Mouse (Mus musculus) bone marrow macrophage, adult 2 months (primary cell): ENCODE measurements around the gene Wdr53. TPM values are rescaled to one million over a fixed set of nuclear protein-coding genes. Genes with fewer than 3 reads are reported as not detected.
A peak's percentile ranks its signal among the peaks of the same experiment; 100 is the strongest.
"Not testable (repeated sequence)": the region's sequence is repeated elsewhere in the genome, so short reads cannot be mapped to it uniquely, and the experiment has no call there.

Experiments used
- H3K27ac ChIP-seq: 2 replicates; pipeline ENCODE4 v1.5.1; 2012; ENCODE audit warnings: low read depth, low read length; ENCODE audit not compliant: insufficient read depth
- H3K4me1 ChIP-seq: 2 replicates; pipeline ENCODE4 v1.6.1; 2012; ENCODE audit warnings: low read length; ENCODE audit not compliant: control insufficient read depth, insufficient read depth
- H3K4me3 ChIP-seq: 2 replicates; pipeline ENCODE4 v1.5.1; 2012; ENCODE audit warnings: mild to moderate bottlenecking, low read length, moderate library complexity; ENCODE audit not compliant: insufficient read depth
- CTCF ChIP-seq: IDR thresholded peaks from 2 replicates; pipeline ENCODE4 v1.5.1; 2012; ENCODE audit warnings: low read depth, mild to moderate bottlenecking, low read length, moderate library complexity
- POLR2A ChIP-seq: IDR thresholded peaks from 2 replicates; pipeline ENCODE4 v1.6.1; 2012; ENCODE audit warnings: mild to moderate bottlenecking, low read depth, low read length, borderline replicate concordance
- polyA plus RNA-seq: library from polyadenylated mRNA; stranded (reverse); fragments of >200 nt; gene quantifications from 2 replicates; pipeline ENCODE4 v1.2.4, GENCODE M21; 2012; ENCODE audit not compliant: missing spikeins, insufficient read depth, insufficient read length

Wdr53 gene
- 18.0 and 20.3 TPM in 2 replicates for polyA plus RNA-seq

GRCm38 (mm10) chr16:32246952-32247370 lies at the start of gene Wdr53, which contains the start of gene Fbxo45:
TSS of gene Wdr53 (plus strand) at chr16:32247227.
TSS of gene Fbxo45 (minus strand) at chr16:32247158.
- peak within 1 kb of the TSS; percentile 70 for H3K27ac ChIP-seq
- H3K4me3 ChIP-seq: peak within 1 kb of the TSS; percentile 74
- peaks cover 8% of the 10 kb centered on the region for H3K4me1 ChIP-seq
- TF ChIP-seq POLR2A (no peak), CTCF (no peak)

GRCm38 (mm10) chr16:32200256-32201003 lies 46.6 kb upstream of the Wdr53 start:
- no peak overlapping the region for H3K4me3 ChIP-seq
- no peak for TF ChIP-seq POLR2A
- TF ChIP-seq CTCF: no peak
- no peak overlapping the region for H3K27ac ChIP-seq
- peaks cover 3% of the 10 kb centered on the region; the same call in 1 of the 2 replicates for H3K4me1 ChIP-seq

- no peak for TF ChIP-seq POLR2A
- no peak for TF ChIP-seq CTCF
- Histone ChIP-seq H3K27ac (no peak overlapping the region), H3K4me3 (no peak overlapping the region), H3K4me1 (peaks cover 3% of the 10 kb centered on the region; the same call in 1 of the 2 replicates)
Observed at GRCm38 (mm10) chr16:32201004-32201325, 46.1 kb upstream of the Wdr53 start.

GRCm38 (mm10) chr16:32202681-32203080 lies 44.3 kb upstream of the Wdr53 start:
- no peak overlapping the region for H3K4me3 ChIP-seq
- TF ChIP-seq POLR2A (no peak), CTCF (peak; percentile 85)
- H3K27ac ChIP-seq: peak overlapping the region; percentile 59
- H3K4me1 ChIP-seq: peaks cover 3% of the 10 kb centered on the region; the same call in 1 of the 2 replicates

GRCm38 (mm10) chr16:32204902-32205301 lies 42.1 kb upstream of the Wdr53 start:
- Histone ChIP-seq H3K4me1 (peaks cover 3% of the 10 kb centered on the region; the same call in 1 of the 2 replicates), H3K4me3 (no peak overlapping the region), H3K27ac (no peak overlapping the region)
- TF ChIP-seq CTCF (no peak), POLR2A (no peak)

- Histone ChIP-seq H3K4me3 (no peak overlapping the region), H3K4me1 (no peaks in the 10 kb centered on the region), H3K27ac (no peak overlapping the region)
- TF ChIP-seq POLR2A (no peak), CTCF (no peak)
Observed at GRCm38 (mm10) chr16:32214156-32214555, 32.9 kb upstream of the Wdr53 start.

- no peak overlapping the region for H3K4me3 ChIP-seq
- TF ChIP-seq POLR2A (no peak), CTCF (no peak)
- no peak overlapping the region for H3K27ac ChIP-seq
- no peaks in the 10 kb centered on the region for H3K4me1 ChIP-seq
Observed at GRCm38 (mm10) chr16:32214804-32215576, 32.0 kb upstream of the Wdr53 start.

- H3K27ac ChIP-seq: no peak overlapping the region
- TF ChIP-seq POLR2A (no peak), CTCF (no peak)
- peaks cover 3% of the 10 kb centered on the region for H3K4me1 ChIP-seq
- H3K4me3 ChIP-seq: no peak overlapping the region
Observed at GRCm38 (mm10) chr16:32221803-32222202, 25.2 kb upstream of the Wdr53 start.

- Histone ChIP-seq H3K4me1 (peaks cover 3% of the 10 kb centered on the region), H3K4me3 (no peak overlapping the region), H3K27ac (no peak overlapping the region)
- no peak for TF ChIP-seq CTCF
- no peak for TF ChIP-seq POLR2A
Observed at GRCm38 (mm10) chr16:32222399-32222798, 24.6 kb upstream of the Wdr53 start.

GRCm38 (mm10) chr16:32232050-32232449 lies 15.0 kb upstream of the Wdr53 start:
- not testable (repeated sequence) for H3K27ac ChIP-seq, H3K4me1 ChIP-seq, H3K4me3 ChIP-seq
